Mouse (Mus musculus) heart, embryonic 14.5 days (tissue): Measurements from ENCODE around the gene Taldo1. TPM values are rescaled to one million over a fixed set of nuclear protein-coding genes. Genes with fewer than 3 reads are reported as not detected.

Experiments
- ATAC-seq: fragments of 200-750 bp; cut with Nextera tagmentation; 2 replicates; pipeline ENCODE4 v1.8.0; 2017; ENCODE audit warnings: low read depth, moderate TSS enrichment; ENCODE audit not compliant: insufficient number of reproducible peaks, insufficient read depth, low FRiP score
- H3K27ac ChIP-seq, 2 experiments: fragments of 200-500 bp in 1 of 2; fragments of 300-500 bp in 1 of 2; sonication (generic) in 1 of 2; replicated peaks in 1 of 2; 2 replicates each; pipeline ENCODE4 v1.5.1; 2012 to 2014; ENCODE audit warnings: low read depth in 2 of 2, low read length in 2 of 2, control low read depth in 1 of 2, mild to moderate bottlenecking in 1 of 2, mixed read lengths in 1 of 2; ENCODE audit not compliant: control insufficient read depth in 1 of 2, insufficient read depth in 1 of 2
- H3K27me3 ChIP-seq: fragments of 300-500 bp; sonication (generic); 2 replicates; pipeline ENCODE4 v1.6.1; 2014; ENCODE audit warnings: mild to moderate bottlenecking, low read length, control low read depth; ENCODE audit not compliant: control insufficient read depth, insufficient read depth
- H3K36me3 ChIP-seq: fragments of 300-500 bp; sonication (generic); 2 replicates; pipeline ENCODE4 v1.6.1; 2014; ENCODE audit warnings: mild to moderate bottlenecking, control low read depth, low read length, mixed read lengths; ENCODE audit not compliant: control insufficient read depth, insufficient read depth
- H3K4me1 ChIP-seq, 2 experiments: fragments of 200-500 bp in 1 of 2; fragments of 300-500 bp in 1 of 2; sonication (generic) in 1 of 2; 2 replicates each; pipeline ENCODE4 v1.6.1; 2012 to 2014; ENCODE audit warnings: low read length in 2 of 2, control low read depth in 1 of 2, mixed read lengths in 1 of 2; ENCODE audit not compliant: control insufficient read depth in 2 of 2, insufficient read depth in 2 of 2
- H3K4me2 ChIP-seq: fragments of 300-500 bp; sonication (generic); 2 replicates; pipeline ENCODE4 v1.6.1; 2014; ENCODE audit warnings: mild to moderate bottlenecking, low read length
- H3K4me3 ChIP-seq, 2 experiments: fragments of 200-500 bp in 1 of 2; fragments of 300-500 bp in 1 of 2; sonication (generic) in 1 of 2; 2 replicates each; pipeline ENCODE4 v1.5.1; 2012 to 2014; ENCODE audit warnings: low read length in 2 of 2, mild to moderate bottlenecking in 2 of 2, control low read depth in 1 of 2, low read depth in 1 of 2, moderate library complexity in 1 of 2; ENCODE audit not compliant: control insufficient read depth in 1 of 2, insufficient read depth in 1 of 2
- H3K9ac ChIP-seq: fragments of 300-500 bp; sonication (generic); 2 replicates; pipeline ENCODE4 v1.6.1; 2014; ENCODE audit warnings: mild to moderate bottlenecking, low read length
- H3K9me3 ChIP-seq: fragments of 300-500 bp; sonication (generic); 2 replicates; pipeline ENCODE4 v1.6.1; 2016; ENCODE audit warnings: low read length, control low read depth; ENCODE audit not compliant: control insufficient read depth
- WGBS: fragments of 180-500 bp; shearing (Covaris S2); extraction: QIAGEN DNeasy Blood & Tissue Kit; methylation state at CpG from one replicate; pipeline ENCODE4 v1.1.7; 2014; 5-methylcytosine and 5-hydroxymethylcytosine counted together
- polyA plus RNA-seq: library from polyadenylated mRNA; unstranded; fragments of >200 nt; fragmentation: Nextera tagmentation; extraction: Ambion mirVana; gene quantifications from 2 replicates; pipeline ENCODE4 v1.2.1, GENCODE M21; 2014

Gene Taldo1
- polyA plus RNA-seq, 1 experiment from 2014 or later: 221 TPM

DNA sequence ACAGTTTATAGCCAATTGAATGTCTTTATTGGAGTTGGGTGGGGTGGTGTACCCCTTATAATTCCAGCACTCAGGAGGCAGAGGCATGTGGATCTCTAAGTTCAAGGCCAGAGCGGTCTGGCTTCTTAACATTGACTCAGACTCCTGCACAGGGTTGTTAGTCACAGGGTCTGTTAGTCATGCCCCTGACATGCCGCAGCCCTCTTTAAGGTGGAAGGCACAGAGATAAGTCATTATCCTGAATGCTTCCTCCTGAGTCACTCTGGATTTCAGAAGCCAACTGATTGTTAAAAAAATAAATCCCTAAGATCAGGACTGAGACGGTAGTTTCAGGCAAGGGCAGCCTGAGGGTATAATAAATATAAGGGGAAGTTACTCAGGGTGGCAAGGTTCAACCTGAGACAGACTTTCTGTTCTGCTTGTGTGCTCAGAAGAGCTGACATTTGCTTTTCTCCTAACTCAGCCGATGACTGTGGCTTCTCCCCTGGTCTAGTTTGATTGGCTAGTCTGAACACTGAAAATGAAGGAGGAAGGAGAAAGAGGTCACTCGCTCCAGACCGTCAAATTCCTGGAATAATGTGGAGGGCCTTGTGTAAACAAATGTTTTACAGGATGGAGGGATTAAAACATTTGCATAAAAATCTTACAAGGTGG lies 19.9 kb upstream of the Taldo1 start:
- ATAC-seq: no peak
- H3K9me3 ChIP-seq: no peaks in the 10 kb centered on the region

DNA sequence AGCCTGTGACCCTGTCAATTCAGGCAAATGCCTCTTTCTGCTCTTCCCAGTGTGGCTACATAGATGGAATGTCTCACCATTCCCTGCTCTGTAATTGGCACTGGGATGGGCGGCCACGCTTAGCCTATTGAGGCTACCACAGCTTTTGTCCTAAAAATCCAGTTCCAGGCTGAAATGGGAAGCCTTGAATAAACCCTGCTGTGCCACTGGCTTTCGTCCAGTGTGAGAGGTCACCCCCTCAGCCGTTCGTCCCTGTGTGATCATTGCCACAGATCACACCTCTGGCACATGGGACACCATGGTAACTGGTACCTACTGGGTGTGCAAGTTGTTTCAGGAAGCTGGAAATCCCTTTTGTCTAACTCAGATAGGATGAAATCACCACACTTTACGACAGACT lies 18.4 kb upstream of the Taldo1 start:
- no peak for ATAC-seq
- Histone ChIP-seq H3K36me3 (no peaks in the 10 kb centered on the region), H3K4me1 (no peaks in the 10 kb centered on the region), H3K27me3 (no peaks in the 10 kb centered on the region), H3K9me3 (no peaks in the 10 kb centered on the region), H3K9ac (no peak overlapping the region), H3K4me3 (no peak overlapping the region), H3K27ac (no peak overlapping the region), H3K4me2 (no peak overlapping the region)
- 61% methylated on average over 6 of the region's 6 CpGs for WGBS

More for the DNA sequence above, 19.9 kb upstream of the Taldo1 start:
- 45% methylated on average over 6 of the region's 6 CpGs for WGBS
- no peak overlapping the region for H3K4me2 ChIP-seq
- H3K27ac ChIP-seq: no peak overlapping the region
- no peaks in the 10 kb centered on the region for H3K36me3 ChIP-seq
- H3K9ac ChIP-seq: no peak overlapping the region
- H3K27me3 ChIP-seq: no peaks in the 10 kb centered on the region
- H3K4me3 ChIP-seq: no peak overlapping the region
- no peaks in the 10 kb centered on the region for H3K4me1 ChIP-seq

DNA sequence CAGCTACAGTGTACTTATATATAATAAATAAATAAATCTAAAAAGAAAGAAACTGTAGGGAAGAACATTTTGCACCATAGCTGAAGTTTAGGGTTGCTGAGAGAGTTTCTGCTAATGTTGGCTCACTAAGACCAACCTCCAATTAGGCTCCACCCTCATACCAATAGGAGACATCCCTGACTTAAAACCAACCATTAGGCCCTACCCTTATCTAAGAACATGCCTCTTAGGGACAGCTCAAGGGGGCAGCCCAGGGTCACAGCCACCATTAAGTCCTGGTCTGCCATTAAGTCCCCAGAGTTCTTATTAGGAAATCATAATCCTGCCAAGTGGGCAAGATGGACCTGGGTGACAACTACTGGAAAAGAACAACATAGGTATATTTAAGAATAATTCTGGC lies 17.6 kb upstream of the Taldo1 start:
- Histone ChIP-seq H3K4me1 (no peaks in the 10 kb centered on the region), H3K4me3 (no peak overlapping the region), H3K36me3 (no peaks in the 10 kb centered on the region), H3K27ac (no peak overlapping the region), H3K9ac (no peak overlapping the region), H3K27me3 (no peaks in the 10 kb centered on the region), H3K9me3 (no peaks in the 10 kb centered on the region), H3K4me2 (no peak overlapping the region)
- ATAC-seq: no peak

DNA sequence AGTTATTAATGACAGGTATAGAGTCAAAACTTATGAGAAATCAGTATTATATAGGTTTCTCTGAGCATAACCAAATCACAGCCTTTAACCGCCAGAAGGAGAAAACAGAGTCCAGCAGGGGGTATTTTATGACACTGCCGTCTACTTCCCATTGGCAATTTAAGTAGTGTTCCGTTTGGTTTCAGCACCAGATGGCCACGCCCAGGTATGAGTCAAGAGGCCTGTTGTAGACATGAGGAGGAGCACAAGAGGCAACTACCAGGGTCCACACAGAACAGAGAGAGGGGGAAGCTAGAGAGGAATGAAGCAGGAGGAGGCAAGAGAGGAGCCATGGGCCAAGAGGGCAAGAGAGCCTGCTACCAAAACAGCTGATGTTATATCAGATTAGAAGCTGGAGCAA lies 12.4 kb upstream of the Taldo1 start:
- Histone ChIP-seq H3K9ac (no peak overlapping the region), H3K27me3 (no peaks in the 10 kb centered on the region), H3K4me2 (no peak overlapping the region), H3K4me3 (no peak overlapping the region), H3K9me3 (no peaks in the 10 kb centered on the region), H3K4me1 (no peaks in the 10 kb centered on the region), H3K27ac (no peak overlapping the region), H3K36me3 (no peaks in the 10 kb centered on the region)
- 64% methylated on average over 4 of the region's 4 CpGs for WGBS
- ATAC-seq: no peak

DNA sequence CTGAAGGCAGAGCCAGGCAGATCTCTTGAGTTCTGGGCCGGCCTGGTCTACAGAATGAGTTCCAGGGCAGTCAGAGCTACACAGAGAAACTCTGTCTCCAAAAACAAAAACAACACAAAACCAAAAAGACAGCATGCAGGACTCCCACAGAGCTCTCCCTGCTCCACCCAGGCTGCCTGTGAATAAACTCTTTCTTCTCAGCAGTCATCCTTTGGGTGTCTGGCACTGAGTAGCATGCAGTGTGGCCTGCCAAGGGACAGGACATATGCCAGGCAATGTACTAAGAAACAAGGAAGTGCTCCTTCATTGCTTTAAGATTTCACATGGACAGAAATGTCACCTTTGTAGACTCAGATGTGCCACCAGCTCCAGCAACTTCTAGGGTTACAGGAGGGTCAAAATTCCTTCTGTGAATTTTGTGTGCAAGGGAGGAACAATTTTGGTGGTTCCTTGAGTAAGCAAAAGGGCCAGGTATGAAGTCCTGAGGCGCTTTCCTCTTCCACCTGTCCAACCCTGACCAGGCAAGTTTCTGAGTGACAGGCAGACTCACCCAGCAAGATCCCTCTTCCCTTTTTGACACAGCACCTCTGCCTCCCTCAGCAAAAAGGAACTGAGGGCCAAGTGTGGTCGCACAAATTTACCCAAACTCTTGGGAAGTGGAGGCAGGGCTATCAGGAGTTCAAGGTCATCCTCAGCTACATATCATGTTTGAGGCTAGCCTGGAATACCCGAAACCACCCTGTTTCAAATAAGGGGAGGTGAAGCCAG lies 10.7 kb upstream of the Taldo1 start:
- H3K4me2 ChIP-seq: no peak overlapping the region
- no peak for ATAC-seq
- no peak overlapping the region for H3K27ac ChIP-seq
- H3K4me3 ChIP-seq: no peak overlapping the region
- WGBS: 73% methylated on average over 4 of the region's 4 CpGs
- H3K9ac ChIP-seq: no peak overlapping the region
- H3K27me3 ChIP-seq: no peaks in the 10 kb centered on the region
- H3K36me3 ChIP-seq: no peaks in the 10 kb centered on the region
- no peaks in the 10 kb centered on the region for H3K4me1 ChIP-seq
- H3K9me3 ChIP-seq: no peaks in the 10 kb centered on the region

DNA sequence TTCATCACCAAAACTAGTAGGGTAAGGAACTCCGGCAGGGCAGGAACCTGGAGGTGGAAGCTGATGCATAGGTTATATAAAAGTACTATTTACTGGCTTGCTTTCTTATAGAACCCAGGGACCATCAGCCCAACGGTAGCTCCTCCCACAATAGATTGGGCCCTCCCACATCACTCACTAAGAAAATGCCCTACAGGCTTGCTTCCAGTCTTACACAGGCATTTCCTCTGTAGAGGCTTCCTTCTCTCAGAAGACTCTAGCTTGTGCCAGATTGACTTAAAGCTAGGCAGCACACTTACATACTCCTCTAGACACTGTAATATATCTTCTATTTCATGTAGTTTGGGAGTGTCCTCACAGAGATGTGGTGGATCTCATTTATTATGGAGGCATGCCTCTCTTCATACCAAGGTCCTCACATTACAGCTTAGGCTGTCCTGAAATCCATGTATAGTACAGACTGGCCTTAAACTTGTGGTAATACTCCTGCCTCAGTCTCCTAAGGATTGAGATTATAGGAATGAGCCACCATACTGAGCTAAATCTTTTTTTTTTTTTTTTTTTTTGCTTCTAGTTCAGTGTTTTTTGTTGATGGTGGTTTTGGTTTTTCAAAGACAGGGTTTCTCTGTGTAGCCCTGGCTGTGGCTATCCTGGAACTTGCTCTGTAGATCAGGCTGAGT lies 4.1 kb upstream of the Taldo1 start:
- WGBS: 47% methylated on average over 2 of the region's 2 CpGs
- ATAC-seq: no peak
- Histone ChIP-seq H3K9ac (no peak overlapping the region), H3K4me1 (peaks cover 7 to 8% of the 10 kb centered on the region in 2 experiments), H3K4me3 (no peak overlapping the region), H3K9me3 (no peaks in the 10 kb centered on the region), H3K4me2 (no peak overlapping the region), H3K27ac (no peak overlapping the region), H3K36me3 (no peaks in the 10 kb centered on the region), H3K27me3 (no peaks in the 10 kb centered on the region)

DNA sequence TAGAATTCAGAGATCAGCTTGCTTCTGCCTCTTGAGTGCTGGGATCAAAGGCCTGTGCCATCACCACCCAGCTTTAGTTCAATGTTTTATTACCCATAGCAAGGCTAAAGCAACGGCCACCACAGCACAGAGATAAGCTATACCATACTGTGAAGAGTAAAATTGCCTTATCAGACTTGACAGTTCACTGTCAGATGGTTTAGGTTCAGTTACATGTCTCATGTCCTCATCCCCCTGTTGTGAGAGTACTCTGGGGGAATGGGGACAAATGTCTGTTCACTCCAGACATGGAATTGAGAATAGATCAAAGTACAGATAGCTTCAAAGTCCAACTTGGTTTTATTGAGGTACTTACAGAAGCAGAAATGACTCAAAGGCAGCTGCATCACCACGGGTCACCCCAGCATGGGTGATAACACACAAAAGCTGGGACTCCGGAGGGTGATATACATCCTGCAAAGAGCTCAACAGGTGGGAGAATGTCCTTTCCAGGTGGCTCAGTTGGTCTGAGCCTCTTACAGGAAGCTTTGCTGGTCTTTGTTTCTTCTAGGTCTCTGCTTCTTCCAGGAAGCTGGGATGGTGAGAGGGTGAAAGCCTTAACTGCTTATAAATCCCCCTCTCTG lies 3.4 kb upstream of the Taldo1 start:
- ATAC-seq: no peak
- no peaks in the 10 kb centered on the region for H3K27me3 ChIP-seq
- H3K4me3 ChIP-seq: no peak overlapping the region
- no peak overlapping the region for H3K9ac ChIP-seq
- peaks cover 10 to 12% of the 10 kb centered on the region in 2 experiments for H3K4me1 ChIP-seq
- H3K27ac ChIP-seq: no peak overlapping the region
- no peak overlapping the region for H3K4me2 ChIP-seq
- 45% methylated on average over 3 of the region's 3 CpGs for WGBS
- no peaks in the 10 kb centered on the region for H3K9me3 ChIP-seq
- H3K36me3 ChIP-seq: no peaks in the 10 kb centered on the region
